Mouse (Mus musculus) liver, embryonic 14.5 days (tissue): ENCODE results near the gene Depdc1b.

ENCODE experiments used
- CTCF ChIP-seq: IDR thresholded peaks from 2 replicates; pipeline ENCODE4 v1.5.1; 2016; ENCODE audit warnings: antibody characterized with exemption, low read depth, control low read depth
- EP300 ChIP-seq: IDR thresholded peaks from 2 replicates; pipeline ENCODE4 v1.6.1; 2016; ENCODE audit warnings: antibody characterized with exemption, low read depth

GRCm38 (mm10) chr13:108390565-108390964, 74.4 kb downstream of the Depdc1b start:
- peak; percentile 75 for TF ChIP-seq CTCF
- no peak for TF ChIP-seq EP300
